Mouse (Mus musculus) MEL (cell line): ENCODE results near the gene Eif4g1.

Experiments
- BHLHE40 ChIP-seq: IDR thresholded peaks from 2 replicates; pipeline ENCODE4 v1.6.1; 2012; ENCODE audit warnings: low read depth, mild to moderate bottlenecking, inconsistent platforms, low read length, improper control_type of control experiment, borderline replicate concordance
- CTCF ChIP-seq, 3 experiments: IDR thresholded peaks in 2 of 3; conservative IDR thresholded peaks in 1 of 3; 2 replicates each; pipeline ENCODE4 v1.5.1; 2011 to 2012; ENCODE audit warnings: low read length in 3 of 3, low read depth in 2 of 3, mild to moderate bottlenecking in 2 of 3, improper control_type of control experiment in 1 of 3, inconsistent platforms in 1 of 3, mixed read lengths in 1 of 3, moderate library complexity in 1 of 3; ENCODE audit not compliant: control insufficient read depth in 1 of 3, insufficient read depth in 1 of 3, poor library complexity in 1 of 3, severe bottlenecking in 1 of 3
- EP300 ChIP-seq, 2 experiments: IDR thresholded peaks; 2 replicates each; pipeline ENCODE4 v1.6.1; 2011; ENCODE audit warnings: improper control_type of control experiment in 2 of 2, low read length in 2 of 2, low read depth in 1 of 2, mild to moderate bottlenecking in 1 of 2
- JUND ChIP-seq: IDR thresholded peaks from 2 replicates; pipeline ENCODE4 v1.6.1; 2011; ENCODE audit warnings: low read depth, mild to moderate bottlenecking, improper control_type of control experiment, low read length
- KAT2A ChIP-seq: conservative IDR thresholded peaks from 2 replicates; pipeline ENCODE4 v1.6.1; 2012; ENCODE audit warnings: low read depth, low read length, improper control_type of control experiment, inconsistent platforms
- MYB ChIP-seq: IDR thresholded peaks from 2 replicates; pipeline ENCODE4 v1.6.1; 2011; ENCODE audit warnings: mild to moderate bottlenecking, low read depth, low read length, improper control_type of control experiment
- NELFE ChIP-seq: IDR thresholded peaks from 2 replicates; pipeline ENCODE4 v1.6.1; 2011; ENCODE audit warnings: low read depth, low read length, improper control_type of control experiment
- POLR2A ChIP-seq, 2 experiments: IDR thresholded peaks; 2 replicates each; pipeline ENCODE4 v1.6.1; 2011 to 2012; ENCODE audit warnings: low read length in 2 of 2, mild to moderate bottlenecking in 2 of 2, control low read depth in 1 of 2, improper control_type of control experiment in 1 of 2, low read depth in 1 of 2, moderate library complexity in 1 of 2; ENCODE audit not compliant: control insufficient read depth in 1 of 2, insufficient read depth in 1 of 2, poor library complexity in 1 of 2
- RAD21 ChIP-seq: IDR thresholded peaks from 2 replicates; pipeline ENCODE4 v1.6.1; 2011; ENCODE audit warnings: mild to moderate bottlenecking, low read depth, low read length, improper control_type of control experiment
- SIN3A ChIP-seq: IDR thresholded peaks from 2 replicates; pipeline ENCODE4 v1.6.1; 2012; ENCODE audit warnings: low read length, improper control_type of control experiment, inconsistent platforms
- TAL1 ChIP-seq: IDR thresholded peaks from 2 replicates; pipeline ENCODE4 v1.6.1; 2012; ENCODE audit warnings: mild to moderate bottlenecking, inconsistent platforms, low read length, moderate library complexity, mixed read lengths
- UBTF ChIP-seq: IDR thresholded peaks from 2 replicates; pipeline ENCODE4 v1.6.1; 2012; ENCODE audit warnings: low read depth, mild to moderate bottlenecking, inconsistent platforms, low read length, improper control_type of control experiment, moderate library complexity, borderline replicate concordance; ENCODE audit not compliant: insufficient read depth

DNA sequence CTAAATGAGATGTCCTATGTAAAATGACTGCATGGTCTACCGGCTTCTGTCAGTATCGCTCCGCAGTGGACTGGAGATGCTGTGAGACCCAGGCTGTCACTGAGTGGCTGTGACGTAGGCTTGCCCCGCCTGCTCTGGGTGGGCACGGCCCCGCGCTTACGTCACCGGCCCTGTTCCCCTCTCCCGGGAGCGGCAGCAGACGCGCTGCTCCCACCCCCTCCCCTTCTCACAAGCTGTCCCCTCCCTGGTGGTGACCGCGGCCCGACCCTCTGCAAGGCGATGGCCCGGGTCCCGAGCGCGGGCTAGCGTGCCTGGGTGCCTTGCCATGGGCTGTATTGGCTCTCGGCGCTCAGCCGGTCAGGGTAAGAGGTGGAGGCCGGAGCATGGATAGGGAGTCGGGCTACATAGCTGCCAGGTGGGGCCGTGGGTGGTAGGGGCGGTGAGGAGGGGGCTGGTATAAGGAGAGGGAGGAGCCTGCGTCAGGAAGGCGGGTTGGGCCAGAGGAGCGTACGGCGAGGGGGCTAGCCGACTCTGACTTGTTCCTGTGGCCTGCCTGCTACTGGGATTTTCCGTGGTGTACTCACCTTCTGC lies 25.1 kb downstream of the Eif4g1 start, which contains the start of gene Fam131a:
- TF ChIP-seq SIN3A = no peak
- TF ChIP-seq CTCF (IDR thresholded peaks at IDR 0.05 in 2 of 3, conservative IDR thresholded peaks at IDR 0.05 in 1 of 3; ENCODE audit: control insufficient read depth in 1 of 3, insufficient read depth in 1 of 3, low read depth in 2 of 3, low read length in 3 of 3, poor library complexity in 1 of 3, severe bottlenecking in 1 of 3) = no peak
- TF ChIP-seq EP300 (IDR thresholded peaks at IDR 0.05; ENCODE audit: low read depth in 1 of 2, low read length in 2 of 2) = no peak
- TF ChIP-seq KAT2A = no peak
- TF ChIP-seq JUND = no peak
- TF ChIP-seq UBTF = no peak
- peak in 1 of 2 experiments; percentile 45; a peak in 1 of 4 replicates for TF ChIP-seq POLR2A (IDR thresholded peaks at IDR 0.05; ENCODE audit: control insufficient read depth in 1 of 2, insufficient read depth in 1 of 2, low read depth in 1 of 2, low read length in 2 of 2, poor library complexity in 1 of 2)
- TF ChIP-seq TAL1 = no peak
- TF ChIP-seq BHLHE40 = no peak
- no peak for TF ChIP-seq RAD21
- TF ChIP-seq NELFE = no peak
- TF ChIP-seq MYB = no peak
